Mouse (Mus musculus): ENCODE measurements around the gene Cntnap2.

DNA sequence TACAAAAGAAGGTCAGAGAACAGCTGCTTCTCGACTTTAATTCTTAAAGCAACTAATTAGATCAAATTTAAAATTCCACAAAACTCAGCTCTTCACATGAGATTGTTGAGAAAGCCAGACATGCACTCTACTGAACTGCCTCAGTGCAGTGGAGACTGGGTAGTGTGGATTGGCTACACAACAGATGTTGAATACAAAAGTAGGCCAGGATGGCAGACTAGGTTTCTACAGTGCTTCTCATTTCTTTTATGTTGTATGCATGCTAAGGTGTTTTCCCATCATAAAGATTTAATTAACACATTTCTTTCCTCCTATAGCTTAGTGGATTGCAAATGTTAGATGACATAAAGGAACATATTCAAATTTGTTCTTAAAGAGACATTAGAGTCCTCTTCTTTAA is 198.9 kb downstream of the Cntnap2 start:
- no peak for TF ChIP-seq CTCF (IDR thresholded peaks at IDR 0.05; ENCODE audit: low read depth, low read length)
- TF ChIP-seq GATA1 (IDR thresholded peaks at IDR 0.05; ENCODE audit: borderline replicate concordance, low read length) = no peak
- TF ChIP-seq GATA2 (IDR thresholded peaks at IDR 0.05; ENCODE audit: borderline replicate concordance, low read depth, low read length) = no peak
- TF ChIP-seq TAL1 (conservative IDR thresholded peaks at IDR 0.05; ENCODE audit: low read depth, low read length) = no peak

All from G1E (cell line).